In genomic region chr9:70827911-70828310, GRCm38 (mm10) we compare ENCODE assay signal across 19 mouse cellular contexts.
"Had no signal": no experiment of that assay in that cellular context is flagged by ENCODE, and none has a peak within 500 bp of the region (broad histone marks: within the 10 kb centered on the region; RNA-seq: fewer than 3 reads in every experiment).

No protein-coding gene starts in this region.

- ATAC-seq: midbrain, embryonic 16.5 days had no signal

- H3K9me3 ChIP-seq: limb, embryonic 15.5 days; midbrain, embryonic 12.5 days; neural tube, embryonic 13.5 days; neural tube, embryonic 15.5 days had no signal

- H3K9ac ChIP-seq: limb, embryonic 15.5 days; lung, embryonic 14.5 days; midbrain, embryonic 12.5 days; neural tube, embryonic 13.5 days; neural tube, embryonic 15.5 days had no signal

- H3K27me3 ChIP-seq: limb, embryonic 15.5 days; midbrain, embryonic 12.5 days; neural tube, embryonic 13.5 days; neural tube, embryonic 15.5 days had no signal

- H3K4me2 ChIP-seq: limb, embryonic 15.5 days; lung, embryonic 14.5 days; midbrain, embryonic 12.5 days; neural tube, embryonic 13.5 days; neural tube, embryonic 15.5 days had no signal

- H3K4me1 ChIP-seq: midbrain, embryonic 12.5 days; neural tube, embryonic 13.5 days; neural tube, embryonic 15.5 days had no signal

- H3K4me3 ChIP-seq: limb, embryonic 15.5 days; midbrain, embryonic 12.5 days; myocyte; neural tube, embryonic 13.5 days; neural tube, embryonic 15.5 days had no signal

- H3K36me3 ChIP-seq: limb, embryonic 15.5 days; midbrain, embryonic 12.5 days; neural tube, embryonic 13.5 days; neural tube, embryonic 15.5 days had no signal

- H3K27ac ChIP-seq: limb, embryonic 15.5 days; midbrain, embryonic 12.5 days; neural tube, embryonic 13.5 days; neural tube, embryonic 15.5 days had no signal

- DNase-seq: lung, adult 18-20 months; lung, embryonic 14.5 days; lung, postnatal 10 days; lung, postnatal 4 days; midbrain, embryonic 14.5 days; retina, postnatal 1 day; right cerebral cortex, adult 18-20 months; right cerebral cortex, postnatal 25 days; right cerebral cortex, postnatal 4 days; spleen, adult 18-20 months; thymus, adult 18-20 months; thymus, postnatal 25 days; thymus, postnatal 4 days had no signal
